Mouse (Mus musculus) small intestine, adult 2 months (tissue): ENCODE results near the gene Plekhn1. TPM values are rescaled to one million over a fixed set of nuclear protein-coding genes. Genes with fewer than 3 reads are reported as not detected.
A peak's percentile ranks its signal among the peaks of the same experiment; 100 is the strongest.

Experiments used
- H3K27ac ChIP-seq: fragments of 200-500 bp; 2 replicates; pipeline ENCODE4 v1.5.1; 2012; ENCODE audit warnings: low read depth, low read length, control low read depth, inconsistent platforms; ENCODE audit not compliant: insufficient read depth
- H3K27me3 ChIP-seq: fragments of 200-500 bp; 2 replicates; pipeline ENCODE4 v1.6.1; 2012; ENCODE audit warnings: mild to moderate bottlenecking, moderate library complexity, low read length, inconsistent platforms; ENCODE audit not compliant: control insufficient read depth, insufficient read depth
- H3K36me3 ChIP-seq: fragments of 200-500 bp; 2 replicates; pipeline ENCODE4 v1.6.1; 2012; ENCODE audit warnings: mild to moderate bottlenecking, low read length, control low read depth, inconsistent platforms; ENCODE audit not compliant: control insufficient read depth, insufficient read depth
- H3K4me1 ChIP-seq: fragments of 200-500 bp; 2 replicates; pipeline ENCODE4 v1.6.1; 2012; ENCODE audit warnings: low read length, inconsistent platforms, mixed read lengths; ENCODE audit not compliant: control insufficient read depth, insufficient read depth, insufficient read length
- H3K4me3 ChIP-seq: fragments of 200-500 bp; 2 replicates; pipeline ENCODE4 v1.5.1; 2012; ENCODE audit warnings: low read depth, mild to moderate bottlenecking, control low read depth, inconsistent platforms, low read length, moderate library complexity
- CTCF ChIP-seq: fragments of 200-500 bp; IDR thresholded peaks from 2 replicates; pipeline ENCODE4 v1.5.1; 2012; ENCODE audit warnings: low read depth, mild to moderate bottlenecking, control low read depth, inconsistent platforms, low read length, moderate library complexity, mixed read lengths; ENCODE audit not compliant: insufficient replicate concordance, insufficient read length; ENCODE audit errors: extremely low read depth
- POLR2A ChIP-seq: fragments of 200-500 bp; IDR thresholded peaks from 2 replicates; pipeline ENCODE4 v1.6.1; 2012; ENCODE audit warnings: low read depth, mild to moderate bottlenecking, control low read depth, inconsistent platforms, low read length, moderate library complexity
- WGBS: fragments of 180-500 bp; shearing (Covaris S2); methylation state at CpG from one replicate; pipeline ENCODE4 v1.1.7; 2018; 5-methylcytosine and 5-hydroxymethylcytosine counted together
- polyA plus RNA-seq: library from polyadenylated mRNA; depleted of rRNA; stranded (reverse); fragments of >200 nt; gene quantifications from 2 replicates; pipeline ENCODE4 v1.2.3, GENCODE M21; 2012; rRNA removed

Plekhn1 gene
- 30.3 and 46.9 TPM in 2 replicates for polyA plus RNA-seq

- Histone ChIP-seq H3K36me3 (peaks cover 16% of the 10 kb centered on the region), H3K27me3 (no peaks in the 10 kb centered on the region), H3K27ac (peak within 1 kb of the TSS; percentile 50), H3K4me3 (peak within 1 kb of the TSS; percentile 71), H3K4me1 (peaks cover 3% of the 10 kb centered on the region)
- TF ChIP-seq POLR2A (no peak), CTCF (no peak)
- WGBS: under 1% methylated on average over 38 of the region's 48 CpGs
Measured at GRCm38 (mm10) chr4:156234701-156235213, at the start of gene Plekhn1. Plekhn1 (minus strand) TSS chr4:156234857.

- H3K4me1 ChIP-seq: peaks cover 5% of the 10 kb centered on the region
- peaks cover 18% of the 10 kb centered on the region for H3K27me3 ChIP-seq
- 13% methylated on average over 26 of the region's 26 CpGs for WGBS
- H3K4me3 ChIP-seq: 0 out of 2 replicates have a peak within 1 kb of the TSS, but pooled peaks have one; percentile 4
- no peak within 1 kb of the TSS for H3K27ac ChIP-seq
- no peaks in the 10 kb centered on the region for H3K36me3 ChIP-seq
- TF ChIP-seq CTCF: no peak
- TF ChIP-seq POLR2A: no peak
Measured at GRCm38 (mm10) chr4:156255078-156255839, 20.6 kb upstream of the Plekhn1 start, which contains the start of gene Samd11. Samd11 (minus strand) TSS chr4:156255657.

- WGBS: 5% methylated on average over 28 of the region's 30 CpGs
- peak overlapping the region; percentile 4; the same call in 1 of the 2 replicates for H3K4me3 ChIP-seq
- H3K27ac ChIP-seq: no peak overlapping the region
Measured at GRCm38 (mm10) chr4:156254361-156255077, 19.9 kb upstream of the Plekhn1 start.

GRCm38 (mm10) chr4:156253043-156253442 lies 18.4 kb upstream of the Plekhn1 start:
- TF ChIP-seq POLR2A: no peak
- no peak for TF ChIP-seq CTCF

More at GRCm38 (mm10) chr4:156254361-156255077, 19.9 kb upstream of the Plekhn1 start:
- peaks cover 5% of the 10 kb centered on the region for H3K4me1 ChIP-seq
- peaks cover 18% of the 10 kb centered on the region for H3K27me3 ChIP-seq
- TF ChIP-seq POLR2A (no peak), CTCF (no peak)
- H3K36me3 ChIP-seq: no peaks in the 10 kb centered on the region

DNA sequence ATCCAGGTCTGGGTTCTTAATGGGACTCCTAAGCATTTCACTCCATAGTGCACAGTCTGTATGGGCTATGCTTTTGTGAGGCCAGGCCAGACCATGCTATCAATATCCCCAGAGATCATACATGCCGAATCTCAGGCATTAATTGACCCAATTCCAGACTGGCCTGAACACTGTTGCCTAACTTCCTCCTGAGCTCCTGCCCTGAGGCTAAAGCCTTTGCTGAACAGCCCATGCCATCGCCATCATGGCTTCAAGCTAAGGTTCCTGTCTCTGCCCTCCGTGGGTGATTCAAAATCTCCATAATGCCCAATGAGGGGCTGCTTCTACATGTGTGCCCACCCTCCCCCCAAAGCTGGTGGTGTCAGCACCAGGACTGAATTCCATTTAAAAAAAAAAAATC lies 18.0 kb upstream of the Plekhn1 start:
- Histone ChIP-seq H3K4me3 (no peak overlapping the region), H3K27me3 (peaks cover 18% of the 10 kb centered on the region), H3K4me1 (peaks cover 5% of the 10 kb centered on the region), H3K27ac (no peak overlapping the region), H3K36me3 (peaks cover 3% of the 10 kb centered on the region)
- WGBS: 31% methylated on average over 3 of the region's 3 CpGs
- TF ChIP-seq CTCF (no peak), POLR2A (no peak)

More at GRCm38 (mm10) chr4:156253043-156253442, 18.4 kb upstream of the Plekhn1 start:
- Histone ChIP-seq H3K4me3 (no peak overlapping the region), H3K27ac (no peak overlapping the region), H3K4me1 (peaks cover 5% of the 10 kb centered on the region), H3K27me3 (peaks cover 18% of the 10 kb centered on the region), H3K36me3 (peaks cover 1% of the 10 kb centered on the region; the same call in 1 of the 2 replicates)
- 35% methylated on average over 7 of the region's 7 CpGs for WGBS

DNA sequence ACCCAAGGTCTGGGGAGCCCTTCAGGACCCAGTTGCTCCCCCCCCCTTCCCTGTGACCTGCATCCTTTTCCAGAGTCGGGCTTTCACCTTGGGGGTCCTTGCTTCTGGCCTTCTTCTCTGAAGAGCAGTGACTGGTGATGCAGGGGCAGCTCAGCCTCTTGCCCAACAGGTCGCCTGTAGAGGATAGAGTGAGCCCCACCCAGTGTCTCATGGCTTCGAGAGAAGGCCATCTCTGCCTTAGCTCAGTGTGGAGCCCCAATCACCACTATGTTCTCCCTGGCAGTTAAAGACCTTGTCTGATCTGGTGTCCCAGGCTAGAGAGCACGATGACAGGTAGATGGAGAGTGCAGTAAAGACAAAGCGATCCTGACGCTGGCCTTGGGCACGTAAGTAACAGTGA lies 17.5 kb upstream of the Plekhn1 start:
- Histone ChIP-seq H3K27me3 (peaks cover 18% of the 10 kb centered on the region), H3K4me1 (peaks cover 5% of the 10 kb centered on the region), H3K4me3 (no peak overlapping the region), H3K27ac (no peak overlapping the region), H3K36me3 (peaks cover 6% of the 10 kb centered on the region)
- TF ChIP-seq CTCF: no peak
- no peak for TF ChIP-seq POLR2A
- 34% methylated on average over 7 of the region's 7 CpGs for WGBS
